Mouse (Mus musculus) neural tube, embryonic 15.5 days (tissue): ENCODE measurements around the gene 1700067P10Rik. TPM values are rescaled to one million over a fixed set of nuclear protein-coding genes. Genes with fewer than 3 reads are reported as not detected.

Source experiments
- ATAC-seq: fragments of 200-750 bp; cut with Nextera tagmentation; 2 replicates; pipeline ENCODE4 v1.8.0; 2017; ENCODE audit warnings: mild to moderate bottlenecking, moderate TSS enrichment, moderate library complexity; ENCODE audit not compliant: low FRiP score
- H3K27ac ChIP-seq: fragments of 300-500 bp; sonication (generic); replicated peaks from 2 replicates; pipeline ENCODE4 v1.5.1; 2015; ENCODE audit warnings: mild to moderate bottlenecking, inconsistent platforms
- H3K27me3 ChIP-seq: fragments of 300-500 bp; sonication (generic); replicated peaks from 2 replicates; pipeline ENCODE4 v1.6.1; 2015; ENCODE audit warnings: inconsistent platforms
- H3K36me3 ChIP-seq: fragments of 300-500 bp; sonication (generic); 2 replicates; pipeline ENCODE4 v1.6.1; 2015; ENCODE audit warnings: inconsistent platforms
- H3K4me1 ChIP-seq: fragments of 300-500 bp; sonication (generic); 2 replicates; pipeline ENCODE4 v1.6.1; 2015; ENCODE audit warnings: inconsistent platforms
- H3K4me2 ChIP-seq: fragments of 300-500 bp; sonication (generic); 2 replicates; pipeline ENCODE4 v1.6.1; 2015; ENCODE audit warnings: inconsistent platforms, mild to moderate bottlenecking, moderate library complexity
- H3K4me3 ChIP-seq: fragments of 300-500 bp; sonication (generic); replicated peaks from 2 replicates; pipeline ENCODE4 v1.5.1; 2015; ENCODE audit warnings: mild to moderate bottlenecking, inconsistent platforms
- H3K9ac ChIP-seq: fragments of 300-500 bp; sonication (generic); replicated peaks from 2 replicates; pipeline ENCODE4 v1.6.1; 2015; ENCODE audit warnings: mild to moderate bottlenecking, inconsistent platforms
- H3K9me3 ChIP-seq: fragments of 300-500 bp; sonication (generic); replicated peaks from 2 replicates; pipeline ENCODE4 v1.6.1; 2016; ENCODE audit warnings: inconsistent platforms
- WGBS: fragments of 180-500 bp; shearing (Covaris S2); methylation state at CpG from one replicate; pipeline ENCODE4 v1.1.7; 2015; ENCODE audit warnings: mixed read lengths; 5-methylcytosine and 5-hydroxymethylcytosine counted together
- polyA plus RNA-seq: library from polyadenylated mRNA; unstranded; fragments of >200 nt; fragmentation: Nextera tagmentation; extraction: Ambion mirVana; gene quantifications from 2 replicates; pipeline ENCODE4 v1.2.1, GENCODE M21; 2015

Gene 1700067P10Rik
- polyA plus RNA-seq, result not detected in 2 replicates

GRCm38 (mm10) chr17:48089019-48089418 lies at the start of gene 1700067P10Rik:
1700067P10Rik (plus strand) TSS chr17:48089319.
- Histone ChIP-seq H3K27ac (no peak within 1 kb of the TSS), H3K4me1 (peaks cover 4% of the 10 kb centered on the region; the same call in 1 of the 2 replicates), H3K9me3 (no peaks in the 10 kb centered on the region), H3K36me3 (no peaks in the 10 kb centered on the region), H3K27me3 (peaks cover 4% of the 10 kb centered on the region), H3K9ac (no peak within 1 kb of the TSS), H3K4me3 (no peak within 1 kb of the TSS), H3K4me2 (no peak within 1 kb of the TSS)
- no peak for ATAC-seq

GRCm38 (mm10) chr17:48041351-48042287 lies 47.5 kb upstream of the 1700067P10Rik start:
- 8% methylated on average over 29 of the region's 29 CpGs for WGBS
- Histone ChIP-seq H3K4me1 (peaks cover 19% of the 10 kb centered on the region), H3K27ac (no peak overlapping the region; the same call in 1 of the 2 replicates), H3K4me2 (peak overlapping the region; percentile 46), H3K9ac (no peak overlapping the region), H3K36me3 (no peaks in the 10 kb centered on the region), H3K9me3 (no peaks in the 10 kb centered on the region), H3K4me3 (peak overlapping the region; percentile 4; the same call in 1 of the 2 replicates), H3K27me3 (peaks cover 33% of the 10 kb centered on the region)
- peak; percentile 73 for ATAC-seq

- no peak overlapping the region for H3K9ac ChIP-seq
- H3K4me2 ChIP-seq, result no peak overlapping the region
- H3K36me3 ChIP-seq, result no peaks in the 10 kb centered on the region
- peaks cover 25% of the 10 kb centered on the region for H3K27me3 ChIP-seq
- H3K9me3 ChIP-seq, result no peaks in the 10 kb centered on the region
- peaks cover 19% of the 10 kb centered on the region for H3K4me1 ChIP-seq
- H3K4me3 ChIP-seq, result no peak overlapping the region
- ATAC-seq, result no peak
- WGBS, result 84% methylated on average over 5 of the region's 5 CpGs
- H3K27ac ChIP-seq, result no peak overlapping the region
Measured at GRCm38 (mm10) chr17:48043154-48043880, 45.8 kb upstream of the 1700067P10Rik start.

GRCm38 (mm10) chr17:48045631-48046030 lies 43.5 kb upstream of the 1700067P10Rik start:
- WGBS, result 34% methylated on average over 4 of the region's 4 CpGs
- Histone ChIP-seq H3K4me3 (no peak overlapping the region), H3K4me2 (no peak overlapping the region), H3K9ac (no peak overlapping the region), H3K4me1 (peaks cover 10% of the 10 kb centered on the region), H3K27ac (no peak overlapping the region), H3K36me3 (no peaks in the 10 kb centered on the region), H3K9me3 (no peaks in the 10 kb centered on the region), H3K27me3 (peaks cover 8% of the 10 kb centered on the region)
- no peak for ATAC-seq

- no peaks in the 10 kb centered on the region for H3K36me3 ChIP-seq
- no peak for ATAC-seq
- H3K4me2 ChIP-seq, result no peak overlapping the region
- no peak overlapping the region for H3K4me3 ChIP-seq
- H3K9ac ChIP-seq, result no peak overlapping the region
- 75% methylated on average over 5 of the region's 5 CpGs for WGBS
- H3K4me1 ChIP-seq, result peaks cover 7% of the 10 kb centered on the region; the same call in 1 of the 2 replicates
- no peaks in the 10 kb centered on the region for H3K9me3 ChIP-seq
- H3K27me3 ChIP-seq, result 0 out of 2 replicates have a peak, but pooled peaks cover 10% of the 10 kb centered on the region
- H3K27ac ChIP-seq, result no peak overlapping the region
Measured at GRCm38 (mm10) chr17:48051638-48052337, 37.3 kb upstream of the 1700067P10Rik start.

GRCm38 (mm10) chr17:48052338-48053067 lies 36.6 kb upstream of the 1700067P10Rik start:
- Histone ChIP-seq H3K9ac (no peak overlapping the region), H3K27me3 (peaks cover 18% of the 10 kb centered on the region; the same call in 1 of the 2 replicates), H3K4me1 (peaks cover 14% of the 10 kb centered on the region), H3K27ac (no peak overlapping the region), H3K4me3 (no peak overlapping the region), H3K4me2 (no peak overlapping the region), H3K36me3 (no peaks in the 10 kb centered on the region), H3K9me3 (no peaks in the 10 kb centered on the region)
- WGBS, result 70% methylated on average over 10 of the region's 10 CpGs
- no peak for ATAC-seq

GRCm38 (mm10) chr17:48053646-48054045 lies 35.5 kb upstream of the 1700067P10Rik start:
- no peak overlapping the region for H3K4me2 ChIP-seq
- H3K9me3 ChIP-seq, result no peaks in the 10 kb centered on the region
- no peak for ATAC-seq
- H3K27me3 ChIP-seq, result peaks cover 23% of the 10 kb centered on the region; the same call in 1 of the 2 replicates
- no peak overlapping the region for H3K27ac ChIP-seq
- H3K4me1 ChIP-seq, result peaks cover 22% of the 10 kb centered on the region
- H3K9ac ChIP-seq, result no peak overlapping the region
- H3K4me3 ChIP-seq, result no peak overlapping the region
- H3K36me3 ChIP-seq, result no peaks in the 10 kb centered on the region
- 87% methylated on average over 2 of the region's 2 CpGs for WGBS

GRCm38 (mm10) chr17:48055076-48055816 lies 33.9 kb upstream of the 1700067P10Rik start:
- Histone ChIP-seq H3K36me3 (no peaks in the 10 kb centered on the region), H3K4me1 (peaks cover 22% of the 10 kb centered on the region), H3K9ac (no peak overlapping the region), H3K4me2 (peak overlapping the region; percentile 25), H3K27ac (no peak overlapping the region), H3K9me3 (no peaks in the 10 kb centered on the region), H3K27me3 (peaks cover 23% of the 10 kb centered on the region; the same call in 1 of the 2 replicates), H3K4me3 (no peak overlapping the region)
- no peak for ATAC-seq
- WGBS, result 39% methylated on average over 20 of the region's 20 CpGs

GRCm38 (mm10) chr17:48057382-48057781 lies 31.7 kb upstream of the 1700067P10Rik start:
- Histone ChIP-seq H3K9ac (no peak overlapping the region), H3K4me1 (peaks cover 22% of the 10 kb centered on the region), H3K9me3 (no peaks in the 10 kb centered on the region), H3K27me3 (peaks cover 20% of the 10 kb centered on the region; the same call in 1 of the 2 replicates), H3K4me3 (no peak overlapping the region), H3K4me2 (peak overlapping the region; percentile 38), H3K36me3 (no peaks in the 10 kb centered on the region), H3K27ac (no peak overlapping the region)
- WGBS, result 3% methylated on average over 12 of the region's 12 CpGs
- no peak for ATAC-seq

GRCm38 (mm10) chr17:48064196-48064843 lies 24.8 kb upstream of the 1700067P10Rik start:
- Histone ChIP-seq H3K9me3 (no peaks in the 10 kb centered on the region), H3K27ac (no peak overlapping the region), H3K9ac (no peak overlapping the region), H3K4me3 (no peak overlapping the region), H3K4me1 (peaks cover 6% of the 10 kb centered on the region; the same call in 1 of the 2 replicates), H3K36me3 (no peaks in the 10 kb centered on the region), H3K4me2 (no peak overlapping the region), H3K27me3 (no peaks in the 10 kb centered on the region; the same call in 1 of the 2 replicates)
- 42% methylated on average over 9 of the region's 10 CpGs for WGBS
- no peak for ATAC-seq
